Mouse (Mus musculus): ENCODE results near the gene Hadha. TPM values are rescaled to one million over a fixed set of nuclear protein-coding genes. Genes with fewer than 3 reads are reported as not detected.

Gene Hadha
- polyA plus RNA-seq, 1 experiment = 118 TPM

DNA sequence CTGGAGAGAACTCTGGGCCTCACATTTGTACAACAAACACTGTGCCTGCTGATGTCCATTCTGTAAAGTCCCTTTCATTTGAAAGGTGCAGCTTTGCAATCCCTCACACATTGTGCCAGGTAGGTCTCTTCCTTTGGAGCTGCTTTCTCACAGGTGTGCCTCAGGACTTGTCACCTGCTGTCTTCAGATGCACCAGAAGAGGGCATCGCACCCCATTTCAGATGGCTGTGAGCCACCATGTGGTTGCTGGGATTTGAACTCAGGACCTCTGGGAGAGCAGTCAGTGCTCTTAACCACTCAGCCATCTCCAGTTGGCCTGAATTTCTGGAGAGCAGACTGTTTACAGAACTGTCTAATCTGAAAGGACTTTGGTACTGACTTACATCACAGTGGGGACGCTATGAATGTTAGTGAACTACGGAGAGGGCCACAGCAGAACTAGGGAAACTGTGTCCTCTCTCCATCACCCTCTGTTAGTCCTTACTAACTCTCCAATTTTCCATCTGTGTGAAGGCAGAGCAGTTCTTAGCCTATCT lies 42.4 kb downstream of the Hadha start:
- DNase-seq (ENCODE audit: low spot score) = no peak

DNA sequence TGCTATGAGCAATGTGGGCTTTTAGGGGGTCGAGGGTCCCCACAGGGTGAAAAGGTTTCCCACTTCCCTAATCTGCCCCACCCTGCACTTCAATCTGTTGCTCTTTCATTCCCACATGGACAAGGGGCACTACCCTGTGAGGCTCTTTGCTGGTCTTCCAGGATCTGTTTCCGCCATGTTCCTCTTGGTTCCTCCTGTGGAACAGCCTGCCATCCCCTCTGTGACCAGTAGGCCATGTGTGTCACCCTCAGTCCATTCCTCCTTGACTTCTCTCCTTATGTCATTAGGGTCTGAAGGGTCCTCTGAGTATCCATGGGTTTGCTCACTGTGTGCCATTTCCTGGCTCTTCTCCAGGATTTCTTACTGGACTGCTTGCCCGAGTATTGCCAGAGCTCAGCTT lies 43.2 kb downstream of the Hadha start:
- DNase-seq (ENCODE audit: low spot score) = no peak

DNA sequence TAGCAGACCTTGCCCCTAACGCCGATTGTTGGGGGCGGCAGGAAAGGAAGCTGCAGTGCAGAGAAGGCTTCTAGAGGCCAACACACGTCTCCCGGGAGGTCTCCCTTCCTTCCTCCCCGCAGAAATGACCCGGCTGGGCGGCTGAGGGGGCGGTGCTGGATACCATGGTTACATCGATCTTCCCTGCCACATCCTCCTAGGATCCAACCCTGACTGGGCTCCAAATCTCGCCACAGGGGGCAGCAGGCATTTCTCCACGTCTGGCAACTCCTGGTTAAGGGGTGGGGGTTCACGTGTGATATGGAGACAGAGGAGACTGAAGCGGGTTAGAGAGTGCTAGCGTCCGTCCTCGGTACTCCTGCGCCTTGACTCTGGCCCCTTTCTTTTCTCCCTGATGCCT lies 43.8 kb downstream of the Hadha start:
- DNase-seq (ENCODE audit: low spot score) = no peak

DNA sequence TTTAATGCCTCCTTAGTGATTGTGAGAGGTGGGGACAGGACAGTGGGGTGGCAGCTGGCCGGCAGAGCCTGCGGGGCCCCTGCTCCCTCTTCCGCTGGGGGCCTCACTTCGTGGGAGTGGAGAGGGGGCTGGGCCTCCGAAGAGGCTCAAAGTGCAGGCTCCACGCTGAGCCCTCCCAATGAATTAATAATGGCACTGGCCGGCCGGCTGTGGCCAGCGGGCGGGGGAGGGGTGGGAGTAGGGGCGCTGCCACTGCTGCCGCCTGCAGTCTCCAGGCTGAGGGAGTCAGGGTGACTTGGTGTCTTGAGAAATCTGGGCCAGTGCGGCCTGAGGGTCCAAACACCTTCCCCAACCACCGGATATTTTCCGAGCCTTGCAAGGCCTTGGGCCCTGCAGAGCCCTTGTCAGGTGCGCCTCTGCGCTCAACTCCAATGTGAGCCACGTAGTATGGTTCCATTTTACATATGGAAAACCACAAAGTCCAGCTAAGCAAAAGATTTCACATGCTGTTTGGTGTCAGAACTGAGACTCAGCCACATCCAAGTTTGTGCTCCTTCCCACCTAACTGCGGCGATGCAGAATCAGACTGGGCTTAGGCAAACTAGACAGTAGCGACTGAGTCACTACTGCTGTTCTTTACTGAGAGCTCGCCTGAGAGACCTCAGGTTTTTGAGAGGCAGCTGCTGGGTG lies 44.4 kb downstream of the Hadha start:
- DNase-seq (ENCODE audit: low spot score) = no peak

DNA sequence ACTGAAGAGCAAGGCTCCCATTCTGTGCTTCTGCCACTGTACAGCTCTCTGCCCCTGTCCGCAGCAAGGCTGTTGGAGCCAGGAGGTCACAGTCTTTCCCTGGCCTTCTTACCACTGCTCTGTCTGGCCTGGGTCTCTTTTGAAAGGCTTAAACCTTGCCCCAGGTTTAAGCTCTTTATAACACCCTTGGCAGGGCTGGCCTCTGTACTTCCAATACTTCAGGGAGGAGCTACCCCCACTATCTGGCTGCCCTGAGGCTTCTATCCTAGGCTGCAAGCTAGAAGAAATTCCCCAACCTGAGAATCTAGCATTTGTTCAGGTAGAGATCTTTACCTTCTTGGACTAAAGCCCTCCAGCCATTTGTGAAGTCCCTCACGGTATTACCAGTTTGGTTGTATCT lies 45.1 kb downstream of the Hadha start:
- DNase-seq (ENCODE audit: low spot score) = no peak

DNA sequence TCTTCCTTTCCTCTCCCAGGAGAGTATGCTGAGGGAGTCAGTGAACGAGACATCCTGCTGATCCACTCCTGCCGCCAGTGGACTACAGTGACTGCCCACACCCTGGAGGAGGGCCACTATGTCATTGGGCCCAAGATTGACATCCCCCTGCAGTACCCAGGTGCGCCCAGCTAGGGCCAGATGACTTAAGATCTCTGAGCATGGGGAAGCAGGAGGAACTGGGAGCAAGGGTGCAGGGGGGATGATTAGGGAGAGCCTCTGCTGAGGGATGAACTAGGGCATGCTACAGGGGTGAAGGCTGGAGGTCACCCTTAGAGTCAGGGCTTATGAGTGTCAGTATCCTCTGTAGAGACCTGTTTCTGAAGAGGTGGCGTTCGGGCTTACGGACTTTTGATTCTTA lies 46.7 kb downstream of the Hadha start:
- DNase-seq (ENCODE audit: low spot score) = peak; percentile 10

DNA sequence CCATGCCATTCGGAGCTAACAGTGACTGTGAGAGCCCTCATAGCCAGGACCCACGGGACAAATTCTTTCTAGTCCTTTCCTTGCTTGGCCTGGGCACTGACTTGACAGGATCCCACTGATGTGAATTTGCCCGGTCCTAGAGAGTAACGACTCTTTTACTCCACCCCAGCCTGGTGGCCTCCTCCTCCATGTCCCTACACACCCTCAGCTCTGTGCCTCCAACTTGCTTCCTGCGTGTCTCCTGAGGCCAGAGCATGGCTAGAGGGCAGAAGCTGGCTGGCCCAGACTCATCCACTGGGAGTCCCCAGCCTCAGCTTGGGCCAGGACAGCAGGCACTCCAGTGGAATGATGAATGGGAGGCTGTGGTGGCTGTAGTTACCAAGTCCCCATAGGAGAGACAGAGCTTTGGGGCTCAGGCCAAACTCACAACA lies 47.3 kb downstream of the Hadha start:
- peak; percentile 11 for DNase-seq (ENCODE audit: low spot score)

DNA sequence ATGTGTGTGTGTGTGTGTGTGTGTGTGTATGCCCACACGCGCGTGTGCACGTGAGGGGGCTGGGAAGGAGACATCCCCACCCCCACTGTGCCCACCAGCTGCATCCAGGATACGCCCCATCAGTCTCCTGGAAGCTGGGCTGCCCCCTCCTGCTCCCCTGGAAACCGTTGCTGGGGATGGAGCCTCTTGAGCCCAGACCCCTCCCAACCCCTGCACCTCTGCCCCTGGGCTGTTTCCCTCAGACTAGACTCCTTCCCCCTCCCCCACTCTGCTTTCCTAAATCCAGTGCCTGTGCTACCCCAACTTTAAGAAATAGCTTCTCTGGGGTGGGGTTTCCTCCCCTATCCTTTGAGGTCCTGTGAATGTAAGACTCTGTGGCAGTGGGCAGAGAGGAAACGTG lies 47.8 kb downstream of the Hadha start:
- DNase-seq (ENCODE audit: low spot score) = no peak

DNA sequence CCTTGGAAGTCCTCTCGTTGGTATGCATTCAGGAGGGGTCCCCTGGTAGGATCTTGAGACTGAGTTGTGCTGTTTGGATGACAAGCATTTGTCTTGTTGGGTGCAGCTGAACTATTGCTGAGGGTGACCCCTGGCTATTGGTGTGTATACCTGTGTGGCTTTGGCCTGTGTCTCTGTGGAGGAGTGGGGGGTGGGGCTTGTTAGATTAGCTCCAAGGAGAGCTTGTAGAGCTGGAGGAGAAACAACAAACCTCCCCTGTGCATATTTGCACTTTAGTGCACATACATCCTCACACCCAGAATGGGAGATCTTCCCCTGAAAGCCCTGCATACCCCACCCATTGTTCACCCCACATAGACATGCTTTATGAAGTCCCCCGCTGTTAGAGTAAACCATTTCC lies 48.2 kb downstream of the Hadha start:
- peak; percentile 8 for DNase-seq (ENCODE audit: low spot score)

DNA sequence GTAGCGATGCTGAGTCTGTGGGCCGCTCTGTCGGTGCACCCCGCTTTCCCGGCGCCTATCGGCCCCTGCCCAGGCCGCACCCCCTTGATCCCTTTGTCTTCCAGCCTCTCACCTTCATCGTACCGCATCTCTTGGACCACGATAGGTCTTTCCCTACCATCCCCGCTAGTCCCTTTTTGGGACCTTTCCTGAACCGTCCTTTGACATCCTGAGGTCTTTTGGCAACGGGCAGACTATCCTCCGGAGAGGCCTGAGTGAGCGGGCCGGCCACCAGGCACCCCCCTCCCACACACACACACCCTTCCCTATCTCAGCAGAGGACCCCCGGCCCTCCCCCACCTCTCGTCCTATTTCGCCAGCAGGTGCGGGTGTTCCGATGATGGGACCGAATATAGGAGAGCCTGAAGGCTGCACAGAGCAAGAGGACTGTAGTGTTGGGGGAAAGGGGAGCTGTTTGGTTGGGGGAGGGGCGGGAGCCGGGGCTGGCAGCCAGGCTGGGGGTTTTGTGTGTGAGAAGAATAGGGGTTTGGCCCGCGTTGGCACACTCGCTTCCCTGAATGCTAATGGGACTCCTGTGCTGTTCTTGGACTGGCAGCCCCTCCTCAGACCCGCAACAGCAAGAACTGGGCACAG lies 49.2 kb downstream of the Hadha start, which contains the start of gene 3110082J24Rik:
3110082J24Rik (minus strand) TSS at position 419 of the 633 bp plus-strand sequence.
- peak; percentile 15 for DNase-seq (ENCODE audit: low spot score)

DNA sequence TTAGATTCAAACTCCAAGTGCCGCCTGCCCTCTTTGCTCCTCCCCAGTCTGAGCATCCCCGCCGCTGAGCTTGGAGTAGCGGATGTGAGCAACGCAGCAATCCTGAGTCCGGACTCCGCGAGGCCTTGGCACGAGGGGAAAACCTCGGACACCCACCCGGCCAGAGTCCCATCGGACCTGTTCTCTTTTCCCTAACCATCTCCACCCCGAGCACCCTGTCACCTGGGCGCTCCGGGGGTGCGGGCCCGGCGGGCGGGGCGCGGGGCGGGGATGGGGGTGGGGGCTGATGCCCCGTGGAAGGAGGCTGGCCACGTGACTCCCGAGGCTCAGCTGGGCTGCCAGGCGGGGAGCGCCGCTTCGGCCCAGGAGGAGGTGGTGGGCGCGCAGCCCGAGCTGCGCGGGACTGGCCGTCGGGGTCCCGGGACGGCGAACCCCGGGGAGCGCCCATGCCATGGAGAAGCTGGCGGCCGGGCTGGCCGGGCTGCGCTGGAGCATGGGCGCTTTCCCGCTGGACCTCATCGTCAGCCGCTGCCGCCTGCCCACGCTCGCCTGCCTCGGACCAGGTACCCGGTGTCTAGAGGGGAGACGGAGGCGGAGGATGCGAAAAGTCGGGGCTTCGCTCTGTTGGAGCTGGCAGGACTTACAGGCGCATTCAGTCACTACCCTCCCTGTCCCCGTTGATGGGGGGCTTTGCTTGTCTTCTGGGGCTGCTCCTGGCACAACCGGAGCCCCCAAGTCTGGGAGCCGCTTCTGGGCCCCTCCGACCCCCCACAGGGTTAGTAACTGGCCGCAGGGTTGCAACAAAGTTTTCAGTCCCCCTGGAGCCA lies 49.9 kb downstream of the Hadha start, which contains the start of gene Garem2:
Garem2 (plus strand) TSS at position 321 of the 827 bp plus-strand sequence.
- DNase-seq (ENCODE audit: low spot score) = peak; percentile 21

DNA sequence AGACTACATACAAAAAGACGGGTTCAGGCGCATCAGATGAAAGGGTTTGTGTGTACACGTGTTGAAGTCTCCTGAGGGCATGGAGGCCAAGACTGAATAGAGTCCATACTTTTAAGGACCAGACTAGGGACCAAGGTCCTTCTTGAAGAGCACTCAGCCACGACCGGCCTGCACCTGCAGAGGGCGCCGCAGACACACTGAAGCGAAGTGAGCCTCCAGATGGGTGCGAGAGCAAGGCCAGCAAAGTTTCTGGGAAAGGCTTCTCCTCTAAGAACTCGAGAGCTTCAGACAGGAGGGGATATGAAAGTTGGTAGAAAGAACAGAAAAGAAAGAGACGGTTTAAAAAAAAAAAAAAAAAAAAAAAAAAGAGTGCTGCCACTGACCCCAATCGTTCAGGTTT lies 50.6 kb downstream of the Hadha start:
- peak; percentile 16 for DNase-seq (ENCODE audit: low spot score)

DNA sequence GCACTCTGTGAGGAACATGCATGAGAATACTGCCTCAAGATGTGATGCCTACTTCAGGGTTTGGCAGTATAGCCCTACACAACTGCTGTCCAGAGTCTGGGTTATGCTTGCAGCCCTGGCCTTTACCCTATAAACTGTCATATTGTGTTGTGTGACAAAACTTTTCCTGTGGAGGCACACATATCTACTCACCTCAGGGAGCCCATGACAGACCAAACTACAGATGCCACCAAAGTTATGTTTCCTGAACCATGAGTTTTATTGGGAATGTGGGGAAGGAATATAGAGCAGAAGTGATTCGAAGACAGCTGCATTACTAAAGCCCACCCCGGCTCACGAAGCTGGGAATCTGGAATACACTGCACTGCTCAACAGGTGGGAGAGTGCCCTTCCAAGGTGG lies 51.6 kb downstream of the Hadha start:
- no peak for DNase-seq (ENCODE audit: low spot score)

DNA sequence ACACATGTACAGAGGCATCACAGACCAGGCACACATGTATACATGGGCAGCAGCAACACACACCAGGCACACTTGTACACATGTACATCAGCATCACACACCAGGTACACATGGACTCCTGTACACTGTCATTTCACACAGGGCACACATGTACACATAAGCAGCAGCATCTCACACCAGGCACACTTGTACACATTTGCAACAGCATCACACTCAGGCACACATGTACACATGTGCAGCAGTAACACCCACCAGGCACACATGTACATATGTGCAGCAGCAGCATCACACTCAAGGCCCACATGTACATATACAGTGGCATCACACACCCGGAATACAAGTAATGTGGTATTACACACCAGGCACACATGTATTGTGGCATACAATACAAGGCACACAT lies 56.7 kb downstream of the Hadha start:
- no peak for DNase-seq (ENCODE audit: low spot score)

DNA sequence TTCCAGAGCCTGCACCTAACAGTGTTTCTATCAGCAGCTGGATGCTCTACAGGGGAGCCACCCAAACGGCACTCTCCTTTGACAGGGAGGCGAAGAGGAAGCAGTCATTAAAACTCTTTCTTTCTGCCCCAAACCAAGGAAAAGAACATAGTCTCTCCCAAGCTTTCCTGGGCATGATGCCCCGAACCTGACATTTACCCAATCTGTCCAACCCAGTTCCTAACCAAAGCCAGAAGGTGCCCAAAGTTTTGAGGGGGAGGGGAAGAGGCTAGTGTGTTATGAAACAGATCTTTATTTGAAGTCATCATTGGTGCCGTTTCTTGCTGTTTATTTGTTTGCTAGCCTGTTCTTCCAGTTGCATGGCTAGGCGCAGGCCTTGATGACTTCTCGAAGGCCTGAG lies 59.2 kb downstream of the Hadha start:
- DNase-seq (ENCODE audit: low spot score) = no peak

DNA sequence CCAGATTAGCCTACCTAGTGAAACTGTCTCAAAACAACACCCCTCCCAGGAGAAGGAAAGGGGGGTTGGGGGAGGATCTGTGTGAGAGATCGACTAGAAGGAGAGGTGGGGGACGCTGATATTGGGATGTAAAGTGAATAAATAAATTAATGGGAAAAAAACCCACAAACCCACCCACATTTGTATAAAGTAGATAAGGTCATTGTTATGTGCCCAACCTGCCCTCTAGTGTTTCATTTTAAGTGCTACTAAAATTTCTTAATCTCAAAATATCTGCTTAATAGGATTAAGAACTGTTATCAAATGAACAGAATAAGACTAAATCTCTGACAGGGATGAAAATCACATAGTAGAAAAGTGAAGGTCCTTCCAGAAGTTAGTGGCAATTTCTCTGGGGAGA lies 60.6 kb downstream of the Hadha start:
- DNase-seq (ENCODE audit: low spot score) = no peak

DNA sequence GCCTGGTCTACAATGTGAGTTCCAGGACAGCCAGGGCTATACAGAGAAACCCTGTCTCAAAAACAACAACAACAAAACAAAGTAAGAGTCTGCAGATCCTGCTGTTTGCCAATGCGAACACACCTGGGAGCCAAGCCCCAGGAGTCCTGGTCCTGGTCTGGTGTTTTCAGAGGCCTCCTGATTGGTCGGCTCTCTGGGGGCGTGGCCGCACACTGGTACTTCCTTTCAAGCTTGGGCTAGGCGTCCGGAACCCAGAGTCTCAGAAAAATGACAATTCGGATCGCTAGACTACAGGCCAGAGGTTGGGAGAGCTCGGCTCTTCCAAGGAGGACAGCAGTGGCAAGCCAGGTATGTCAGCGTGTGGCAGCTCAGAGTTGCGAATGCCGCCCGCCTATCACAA lies 62.3 kb downstream of the Hadha start:
- DNase-seq (ENCODE audit: low spot score) = peak; percentile 12

DNA sequence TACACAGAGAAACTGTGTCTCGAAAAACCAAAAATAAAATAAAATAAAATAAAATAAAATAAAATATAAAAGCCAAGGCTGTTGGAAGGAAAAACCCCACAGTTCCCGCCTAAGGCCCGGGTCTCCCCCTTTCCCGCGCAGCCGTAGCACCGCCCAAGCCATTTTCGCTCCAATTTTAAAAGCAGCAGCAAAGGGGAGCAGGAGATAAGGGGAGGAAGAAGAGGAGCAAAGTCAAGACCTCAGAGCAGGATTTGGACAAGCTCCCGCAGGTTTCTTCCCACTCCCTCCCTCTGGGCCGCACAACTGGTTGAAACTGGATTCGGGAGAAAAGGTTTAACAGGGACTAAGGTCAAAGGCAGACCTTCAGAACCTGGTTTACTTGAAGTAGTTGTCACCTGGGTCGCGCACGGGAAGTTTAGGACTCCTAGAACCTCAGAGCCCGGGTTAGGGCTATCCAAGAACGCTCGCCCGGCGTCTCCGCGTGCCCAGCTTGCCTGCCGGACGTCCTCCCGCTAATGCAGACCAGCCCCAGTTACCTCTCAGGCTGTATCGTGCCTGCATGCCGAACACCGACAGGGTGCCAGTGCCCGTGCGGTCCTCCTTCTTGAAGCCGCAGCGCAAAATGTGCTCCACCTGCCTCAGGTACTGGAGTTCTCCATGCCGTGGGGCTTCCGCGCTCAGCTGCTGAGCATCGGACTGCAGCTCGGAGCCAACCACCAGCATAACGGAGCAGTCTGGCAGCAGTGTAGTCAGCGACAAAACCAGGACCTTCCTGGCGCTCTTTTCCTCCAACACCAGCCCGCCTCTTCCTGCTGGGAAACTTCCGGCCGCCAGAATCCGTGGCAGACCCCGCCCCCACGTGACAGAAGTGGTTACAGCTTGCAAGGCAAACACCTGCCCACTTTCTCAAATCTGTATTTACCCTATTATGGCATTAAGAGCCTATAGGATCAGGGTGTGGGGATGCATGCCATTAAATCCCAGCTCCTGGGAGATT lies 81.8 kb downstream of the Hadha start, which contains the start of gene Tyms:
Tyms (minus strand) TSS at position 793 of the 997 bp plus-strand sequence.
- DNase-seq (ENCODE audit: low spot score) = peak; percentile 47

DNA sequence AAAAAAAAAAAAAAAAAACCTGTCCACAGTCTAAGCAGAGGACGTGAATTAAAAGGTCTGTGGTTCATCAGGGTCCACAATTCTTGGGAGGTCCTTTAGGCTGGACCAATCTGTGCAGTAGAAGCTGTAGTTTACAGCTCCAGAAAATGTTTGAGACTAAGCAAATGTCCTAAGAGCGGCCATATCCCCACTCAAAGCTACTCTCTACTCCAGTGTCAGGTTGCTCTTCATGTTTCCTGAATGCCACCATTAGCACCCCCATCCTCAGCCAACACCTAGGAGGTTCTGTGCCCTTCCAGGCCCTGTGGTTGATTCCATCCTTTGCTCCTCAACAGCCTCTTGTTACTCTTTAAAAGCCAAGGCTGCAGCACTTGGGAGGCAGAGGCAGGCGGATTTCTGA lies 82.6 kb downstream of the Hadha start:
- no peak for DNase-seq (ENCODE audit: low spot score)

DNA sequence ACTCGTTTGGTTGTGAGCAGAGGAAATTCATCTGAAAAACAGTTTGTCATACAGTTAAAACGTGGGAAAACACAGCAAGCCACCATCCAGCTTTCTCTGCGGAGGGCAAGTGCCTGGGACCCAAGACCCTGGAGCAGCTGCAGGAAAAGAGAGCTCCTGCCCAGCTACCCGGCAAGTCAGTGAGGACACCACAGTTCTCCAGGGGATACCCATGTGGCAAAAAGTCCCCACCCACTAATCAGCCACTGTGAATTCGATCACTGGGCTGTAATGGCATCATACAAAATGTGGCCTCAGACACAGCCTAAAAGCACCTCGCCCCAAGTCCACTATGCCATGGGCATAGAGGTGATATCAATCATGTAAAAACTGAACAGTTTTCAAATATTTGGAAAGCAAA lies 83.3 kb downstream of the Hadha start:
- no peak for DNase-seq (ENCODE audit: low spot score)

Data from urinary bladder, adult 2 months (tissue).